Mouse (Mus musculus): ENCODE measurements around the gene Plpp7.

GRCm38 (mm10) chr2:32103557-32103956, 8.2 kb downstream of the Plpp7 start:
- no peak for TF ChIP-seq CTCF (conservative IDR thresholded peaks at IDR 0.05; ENCODE audit: insufficient read depth, insufficient read length, low read depth, low read length)
- no peak for TF ChIP-seq POLR2A (IDR thresholded peaks at IDR 0.05; ENCODE audit: low read depth, low read length)

Measured in kidney, adult 2 months (tissue).